Mouse (Mus musculus) kidney, embryonic 15.5 days (tissue): ENCODE results near the gene Il18bp. TPM values are rescaled to one million over a fixed set of nuclear protein-coding genes. Genes with fewer than 3 reads are reported as not detected.

Source experiments
- ATAC-seq: fragments of 200-750 bp; cut with Nextera tagmentation; replicated peaks from 2 replicates; pipeline ENCODE4 v1.8.0; 2017; ENCODE audit warnings: moderate TSS enrichment; ENCODE audit not compliant: low FRiP score
- H3K27ac ChIP-seq: fragments of 300-500 bp; sonication (generic); 2 replicates; pipeline ENCODE4 v1.5.1; 2015; ENCODE audit warnings: mild to moderate bottlenecking, inconsistent platforms
- H3K27me3 ChIP-seq: fragments of 300-500 bp; sonication (generic); 2 replicates; pipeline ENCODE4 v1.6.1; 2015; ENCODE audit warnings: inconsistent platforms
- H3K36me3 ChIP-seq: fragments of 300-500 bp; sonication (generic); 2 replicates; pipeline ENCODE4 v1.6.1; 2015; ENCODE audit warnings: inconsistent platforms
- H3K4me1 ChIP-seq: fragments of 300-500 bp; sonication (generic); 2 replicates; pipeline ENCODE4 v1.6.1; 2015; ENCODE audit warnings: inconsistent platforms
- H3K4me2 ChIP-seq: fragments of 300-500 bp; sonication (generic); 2 replicates; pipeline ENCODE4 v1.6.1; 2015; ENCODE audit warnings: moderate library complexity, mild to moderate bottlenecking, inconsistent platforms
- H3K4me3 ChIP-seq: fragments of 300-500 bp; sonication (generic); replicated peaks from 2 replicates; pipeline ENCODE4 v1.5.1; 2015; ENCODE audit warnings: mild to moderate bottlenecking, inconsistent platforms
- H3K9ac ChIP-seq: fragments of 300-500 bp; sonication (generic); 2 replicates; pipeline ENCODE4 v1.6.1; 2015; ENCODE audit warnings: mild to moderate bottlenecking, inconsistent platforms
- H3K9me3 ChIP-seq: fragments of 300-500 bp; sonication (generic); replicated peaks from 2 replicates; pipeline ENCODE4 v1.6.1; 2016; ENCODE audit warnings: inconsistent platforms
- WGBS: fragments of 180-500 bp; shearing (Covaris S2); methylation state at CpG from one replicate; pipeline ENCODE4 v1.1.7; 2015; ENCODE audit warnings: mixed read lengths; 5-methylcytosine and 5-hydroxymethylcytosine counted together
- polyA plus RNA-seq: library from polyadenylated mRNA; unstranded; fragments of >200 nt; fragmentation: Nextera tagmentation; extraction: Ambion mirVana; gene quantifications from 2 replicates; pipeline ENCODE4 v1.2.1, GENCODE M21; 2015

Gene Il18bp
- polyA plus RNA-seq, 1 experiment from 2014 or later = 3.0 TPM

- Histone ChIP-seq H3K4me1 (peaks cover 60% of the 10 kb centered on the region), H3K36me3 (no peaks in the 10 kb centered on the region), H3K4me2 (peak overlapping the region; percentile 84), H3K27ac (peak overlapping the region; percentile 96), H3K4me3 (peak overlapping the region; percentile 54), H3K9me3 (no peaks in the 10 kb centered on the region), H3K9ac (peak overlapping the region; percentile 56), H3K27me3 (no peaks in the 10 kb centered on the region)
- under 1% methylated on average over 51 of the region's 53 CpGs for WGBS
- ATAC-seq = peak; percentile 96
These were observed 48.6 kb downstream of the Il18bp start for GRCm38 (mm10) chr7:101969694-101970428.

GRCm38 (mm10) chr7:101968751-101969150, 49.7 kb downstream of the Il18bp start:
- 76% methylated on average over 2 of the region's 2 CpGs for WGBS
- peak overlapping the region; percentile 96 for H3K27ac ChIP-seq
- H3K4me2 ChIP-seq = peak overlapping the region; percentile 84
- H3K36me3 ChIP-seq = no peaks in the 10 kb centered on the region
- H3K4me1 ChIP-seq = peaks cover 49% of the 10 kb centered on the region
- H3K9me3 ChIP-seq = no peaks in the 10 kb centered on the region
- H3K4me3 ChIP-seq = no peak overlapping the region
- ATAC-seq = no peak
- peak overlapping the region; percentile 56; the same call in 1 of the 2 replicates for H3K9ac ChIP-seq
- no peaks in the 10 kb centered on the region for H3K27me3 ChIP-seq

DNA sequence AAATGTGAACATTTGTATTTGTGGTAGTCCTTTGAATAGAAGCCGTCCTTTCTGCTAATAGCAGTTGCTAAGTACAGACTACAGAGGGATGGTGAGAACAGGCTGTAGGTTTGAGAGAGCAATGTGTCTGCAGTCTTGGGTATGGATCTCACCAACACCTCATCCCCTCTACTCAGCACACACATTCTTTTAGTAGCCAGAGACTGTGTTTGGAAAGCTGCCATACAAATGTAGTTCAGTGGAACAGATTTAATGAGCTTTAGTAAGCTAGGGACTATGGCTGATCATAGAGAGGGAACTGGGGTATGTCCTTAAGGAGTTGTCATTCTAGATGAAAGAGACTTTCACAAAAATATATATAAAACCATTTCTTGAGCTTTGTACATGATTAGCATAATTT, 51.2 kb downstream of the Il18bp start:
- Histone ChIP-seq H3K27ac (no peak overlapping the region), H3K9ac (no peak overlapping the region), H3K36me3 (no peaks in the 10 kb centered on the region), H3K27me3 (no peaks in the 10 kb centered on the region), H3K9me3 (no peaks in the 10 kb centered on the region), H3K4me2 (no peak overlapping the region), H3K4me3 (no peak overlapping the region), H3K4me1 (peaks cover 34% of the 10 kb centered on the region)
- WGBS = 89% methylated on average over 1 of the region's 1 CpGs
- no peak for ATAC-seq

DNA sequence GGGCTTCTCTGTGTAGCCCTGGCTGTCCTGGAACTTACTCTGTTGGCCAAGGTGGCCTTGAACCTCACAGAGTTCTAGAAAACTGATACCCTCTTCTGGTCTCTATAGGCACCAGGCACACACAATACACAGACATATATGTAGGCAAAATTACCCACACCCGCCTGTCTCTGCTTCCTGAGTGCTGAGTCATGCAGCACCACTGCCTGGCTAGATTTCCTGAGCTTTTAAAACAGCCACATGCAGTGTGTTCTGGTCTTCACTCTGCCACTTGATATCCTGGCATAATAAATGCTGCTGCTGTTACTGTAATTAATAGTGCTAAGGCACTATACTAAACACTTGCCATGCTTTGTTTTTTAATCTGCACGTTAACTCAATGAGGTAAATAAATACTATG, 52.9 kb downstream of the Il18bp start:
- Histone ChIP-seq H3K4me1 (peaks cover 23% of the 10 kb centered on the region), H3K9ac (no peak overlapping the region), H3K9me3 (no peaks in the 10 kb centered on the region), H3K4me3 (no peak overlapping the region), H3K4me2 (no peak overlapping the region), H3K27ac (no peak overlapping the region), H3K36me3 (no peaks in the 10 kb centered on the region), H3K27me3 (no peaks in the 10 kb centered on the region)
- WGBS = 43% methylated on average over 2 of the region's 2 CpGs
- ATAC-seq = no peak

Other genes starting within 250 kb of the Il18bp start
- 0.72 and 1.9 TPM in 2 replicates for gene Phox2a, start 200.4 kb downstream of the Il18bp start, polyA plus RNA-seq
- gene Inppl1, start 180.5 kb downstream of the Il18bp start, polyA plus RNA-seq = 49.9 and 52.1 TPM in 2 replicates
- gene Folr2, start 161.5 kb downstream of the Il18bp start, polyA plus RNA-seq = 1.8 and 2.3 TPM in 2 replicates
- 75.1 and 78.9 TPM in 2 replicates for gene Anapc15, start 155.0 kb downstream of the Il18bp start, polyA plus RNA-seq
- gene Folr1, start 147.9 kb downstream of the Il18bp start, polyA plus RNA-seq = 51.0 and 63.0 TPM in 2 replicates
- gene Lamtor1, start 112.8 kb downstream of the Il18bp start, polyA plus RNA-seq = 151 and 158 TPM in 2 replicates
- gene Tomt, start 112.3 kb downstream of the Il18bp start, polyA plus RNA-seq = 0.24 and 0.53 TPM in 2 replicates
- gene Lrrc51, start 84.8 kb downstream of the Il18bp start, polyA plus RNA-seq = 9.2 and 9.9 TPM in 2 replicates
- 70.1 and 73.5 TPM in 2 replicates for gene Numa1, start 84.6 kb downstream of the Il18bp start, polyA plus RNA-seq
- gene Rnf121, start 46.8 kb upstream of the Il18bp start, polyA plus RNA-seq = 28.3 and 28.4 TPM in 2 replicates
- gene Xndc1, start 46.8 kb upstream of the Il18bp start, polyA plus RNA-seq = 33.9 and 39.0 TPM in 2 replicates
- 1.6 and 1.7 TPM in 2 replicates for gene Xntrpc, start 47.0 kb upstream of the Il18bp start, polyA plus RNA-seq
- not detected in 2 replicates for gene Trpc2, start 64.4 kb upstream of the Il18bp start, polyA plus RNA-seq
- 2.4 and 3.4 TPM in 2 replicates for gene Art1, start 83.1 kb upstream of the Il18bp start, polyA plus RNA-seq
- gene Art5, start 90.8 kb upstream of the Il18bp start, polyA plus RNA-seq = 1.6 and 2.1 TPM in 2 replicates
- not detected in 2 replicates for gene Chrna10, start 98.1 kb upstream of the Il18bp start, polyA plus RNA-seq
- 39.0 TPM in 2 replicates for gene Nup98, start 191.5 kb upstream of the Il18bp start, polyA plus RNA-seq
- gene Pgap2, start 191.5 kb upstream of the Il18bp start, polyA plus RNA-seq = 72.3 and 75.2 TPM in 2 replicates
- gene Rhog, start 237.4 kb upstream of the Il18bp start, polyA plus RNA-seq = 53.1 and 59.1 TPM in 2 replicates
- 14.8 and 16.2 TPM in 2 replicates for gene Stim1, start 249.1 kb upstream of the Il18bp start, polyA plus RNA-seq